Mouse (Mus musculus) olfactory bulb, adult 2 months (tissue): ENCODE data around the gene Arl6ip4.

Experiments
- CTCF ChIP-seq: fragments of 200-500 bp; IDR thresholded peaks from 2 replicates; pipeline ENCODE4 v1.5.1; 2012; ENCODE audit warnings: low read depth, mild to moderate bottlenecking, low read length, moderate library complexity; ENCODE audit not compliant: insufficient read depth
- POLR2A ChIP-seq: fragments of 200-500 bp; IDR thresholded peaks from 2 replicates; pipeline ENCODE4 v1.6.1; 2012; ENCODE audit warnings: mild to moderate bottlenecking, low read depth, low read length, moderate library complexity; ENCODE audit not compliant: insufficient read depth

DNA sequence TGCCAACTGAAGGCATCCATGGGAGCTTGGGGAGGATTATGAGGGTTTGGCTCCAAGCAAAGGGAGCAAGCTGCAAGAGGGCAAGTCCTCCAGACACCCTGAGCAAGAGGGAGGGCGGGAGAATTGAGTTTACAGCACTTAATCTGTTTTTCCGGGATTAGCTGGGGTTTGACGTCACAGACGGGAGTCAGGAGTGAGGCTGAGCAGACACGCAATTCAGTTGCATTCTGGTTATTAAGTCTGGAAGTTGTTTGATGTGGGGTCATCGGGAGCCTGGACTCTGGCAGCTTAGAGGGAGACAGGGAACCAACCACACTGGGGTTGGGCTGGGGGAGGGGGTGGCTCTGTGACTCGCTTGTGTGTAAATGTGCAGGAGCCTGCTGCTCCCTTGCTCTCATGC lies 43.6 kb downstream of the Arl6ip4 start:
- TF ChIP-seq CTCF, result no peak
- TF ChIP-seq POLR2A, result no peak
